Mouse (Mus musculus) fibroblast of lung, adult 2 months (primary cell): ENCODE results near the gene Gm3633.
"Not testable (repeated sequence)": the region's sequence is repeated elsewhere in the genome, so short reads cannot be mapped to it uniquely, and the experiment has no call there.

Source experiments
- DNase-seq: peaks from one replicate; pipeline ENCODE4 v3.0.0-alpha.2; 2011; ENCODE audit warnings: low read depth

Gm3633 gene

DNA sequence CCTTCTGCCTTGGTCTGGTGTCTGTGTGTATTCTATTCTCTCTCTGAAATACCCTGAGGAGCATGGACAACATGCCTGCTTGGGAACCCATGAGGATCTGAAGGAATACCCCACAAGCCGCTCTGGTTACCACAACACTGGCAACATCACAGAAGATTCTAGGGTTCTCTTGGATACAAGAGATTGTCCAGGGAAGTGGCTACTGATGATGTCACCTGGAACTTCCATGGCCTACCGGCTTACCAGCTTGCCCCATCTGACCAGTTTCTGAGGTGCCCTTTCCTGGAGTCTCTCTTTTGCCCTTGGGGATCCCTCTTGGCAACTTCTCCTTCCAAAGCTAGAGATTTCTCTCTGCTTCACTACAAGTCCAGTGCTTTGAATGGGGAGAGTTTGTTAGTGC, at the start of gene Gm3633:
Gene Gm3633, minus strand, starts transcription at position 101 of the 400 bp plus-strand sequence.
- DNase-seq, result not testable (repeated sequence)

DNA sequence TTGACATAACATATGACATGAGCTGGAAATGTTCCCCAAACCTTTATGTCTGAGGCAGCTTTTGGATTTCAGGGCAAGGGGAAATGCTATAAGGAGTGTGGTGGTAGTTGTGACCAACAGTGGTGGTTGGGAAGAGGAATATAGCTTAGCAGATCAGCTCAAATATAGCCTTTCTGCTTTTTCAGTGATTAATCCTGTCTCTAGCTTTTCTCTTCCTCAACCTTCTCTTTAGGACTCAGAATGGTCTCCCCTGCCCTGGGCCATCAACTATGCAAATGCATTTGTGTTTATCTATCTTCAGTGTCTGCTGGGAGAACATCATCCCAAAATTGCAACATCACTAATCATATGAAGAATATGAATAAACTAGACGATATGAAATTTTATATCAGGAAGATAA, 13.9 kb upstream of the Gm3633 start, which contains the start of gene Gm10378:
Gene Gm10378, plus strand, starts transcription at position 301 of the 400 bp plus-strand sequence.
- DNase-seq, result not testable (repeated sequence)

GRCm38 (mm10) chr14:42599782-42600181, 41.9 kb downstream of the Gm3633 start, which contains the start of gene Gm17124:
Gene Gm17124 (minus strand): TSS chr14:42599882.
- not testable (repeated sequence) for DNase-seq
